Mouse (Mus musculus): ENCODE measurements at regions not wholly inside any gene's neighbourhood (a gene's known extent, or its start where the extent isn't known, plus 50 kb on each side); places are given as distances from the start of the nearest gene placed in this dataset.

- Histone ChIP-seq H3K4me1 (ENCODE audit: insufficient read depth) (no peaks in the 10 kb centered on the region), H3K9me3 (ENCODE audit: low read depth, low read length) (no peaks in the 10 kb centered on the region), H3K27ac (ENCODE audit: low read depth) (no peak overlapping the region), H3K9ac (no peak overlapping the region), H3K4me3 (ENCODE audit: low read depth, low read length) (no peak overlapping the region), H3K36me3 (ENCODE audit: insufficient read depth) (no peaks in the 10 kb centered on the region), H3K4me2 (no peak overlapping the region), H3K27me3 (ENCODE audit: insufficient read depth, low read length) (no peaks in the 10 kb centered on the region)
- ATAC-seq (ENCODE audit: insufficient read depth) (no peak), DNase-seq (no peak)
- TF ChIP-seq CTCF (IDR thresholded peaks at IDR 0.05; ENCODE audit: low read depth), result no peak
- 81% methylated on average over 3 of the region's 3 CpGs for WGBS
Observed at GRCm38 (mm10) chr13:31468131-31468530, 87.8 kb upstream of the Foxq1 start.

DNA sequence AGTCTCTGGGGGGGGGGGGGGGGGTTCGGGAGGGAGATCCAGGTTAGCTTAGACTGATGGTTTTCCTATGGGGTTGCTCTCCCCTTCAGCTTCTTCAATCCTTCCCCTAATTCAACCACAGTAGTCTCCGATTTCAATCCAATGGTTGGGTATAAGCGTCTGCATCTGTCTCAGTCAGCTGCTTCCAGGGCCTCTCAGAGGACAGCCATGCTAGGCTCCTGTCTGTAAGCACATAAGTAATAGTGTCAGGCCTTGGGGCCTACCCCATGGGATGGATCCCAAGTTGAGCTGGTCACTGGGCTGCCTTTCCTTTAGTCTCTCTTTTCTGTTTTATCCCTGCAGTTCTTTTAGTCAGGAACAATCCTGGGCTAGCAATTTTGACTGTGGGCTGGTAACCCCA is 87.0 kb upstream of the Foxq1 start:
- no peaks in the 10 kb centered on the region for H3K36me3 ChIP-seq (ENCODE audit: insufficient read depth)
- ATAC-seq (ENCODE audit: insufficient read depth) (no peak), DNase-seq (no peak)
- H3K9ac ChIP-seq, result no peak overlapping the region
- TF ChIP-seq CTCF (IDR thresholded peaks at IDR 0.05; ENCODE audit: low read depth), result no peak
- no peaks in the 10 kb centered on the region for H3K9me3 ChIP-seq (ENCODE audit: low read depth, low read length)
- 79% methylated on average over 3 of the region's 3 CpGs for WGBS
- H3K4me1 ChIP-seq (ENCODE audit: insufficient read depth), result no peaks in the 10 kb centered on the region
- H3K4me2 ChIP-seq, result no peak overlapping the region
- no peaks in the 10 kb centered on the region for H3K27me3 ChIP-seq (ENCODE audit: insufficient read depth, low read length)
- no peak overlapping the region for H3K27ac ChIP-seq (ENCODE audit: low read depth)
- no peak overlapping the region for H3K4me3 ChIP-seq (ENCODE audit: low read depth, low read length)

DNA sequence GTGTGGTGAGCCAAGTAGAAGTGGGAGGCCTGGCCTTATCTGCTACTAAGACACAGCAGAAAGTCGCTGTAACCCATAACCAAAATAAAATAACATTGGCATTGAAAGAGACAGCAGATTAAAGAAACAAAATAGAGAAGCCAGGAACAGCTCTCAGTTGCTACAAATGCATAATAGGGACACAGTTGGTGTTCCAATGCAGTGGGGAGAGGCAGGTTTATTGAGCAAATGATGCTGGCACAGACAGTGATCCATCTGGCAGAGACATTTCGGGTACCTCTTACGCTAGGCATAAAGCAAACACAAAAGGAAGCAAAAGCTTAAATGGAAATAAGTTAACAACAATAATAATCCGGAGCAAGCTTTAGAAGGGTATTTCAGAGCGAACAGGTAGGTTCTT is 83.6 kb upstream of the Foxq1 start:
- no peaks in the 10 kb centered on the region for H3K9me3 ChIP-seq (ENCODE audit: low read depth, low read length)
- H3K4me3 ChIP-seq (ENCODE audit: low read depth, low read length), result no peak overlapping the region
- no peaks in the 10 kb centered on the region for H3K4me1 ChIP-seq (ENCODE audit: insufficient read depth)
- no peak for ATAC-seq (ENCODE audit: insufficient read depth)
- no peak overlapping the region for H3K9ac ChIP-seq
- H3K36me3 ChIP-seq (ENCODE audit: insufficient read depth), result no peaks in the 10 kb centered on the region
- no peak for TF ChIP-seq CTCF (IDR thresholded peaks at IDR 0.05; ENCODE audit: low read depth)
- H3K27ac ChIP-seq (ENCODE audit: low read depth), result no peak overlapping the region
- H3K4me2 ChIP-seq, result no peak overlapping the region
- WGBS, result 76% methylated on average over 5 of the region's 5 CpGs
- no peak for DNase-seq
- H3K27me3 ChIP-seq (ENCODE audit: insufficient read depth, low read length), result no peaks in the 10 kb centered on the region

DNA sequence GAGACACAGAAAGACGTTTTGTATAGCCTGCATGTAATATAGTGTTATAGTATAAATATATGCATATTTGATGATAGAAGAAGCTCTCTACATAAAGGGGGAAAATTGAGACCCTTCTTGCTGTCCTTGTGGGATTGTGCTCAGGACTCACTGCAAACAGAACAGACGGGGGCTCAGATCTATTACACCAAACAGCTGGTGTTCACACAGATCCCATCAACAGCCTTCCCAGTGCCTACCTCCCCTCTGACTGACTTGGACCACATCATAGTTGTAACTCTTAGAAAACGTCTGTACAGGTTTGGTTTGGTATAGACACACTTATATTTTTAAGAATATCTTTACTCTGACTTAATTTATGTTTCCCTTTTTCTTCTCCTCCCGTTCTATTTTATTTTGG is 83.1 kb upstream of the Foxq1 start:
- no peaks in the 10 kb centered on the region for H3K4me1 ChIP-seq (ENCODE audit: insufficient read depth)
- H3K4me2 ChIP-seq, result no peak overlapping the region
- no peaks in the 10 kb centered on the region for H3K27me3 ChIP-seq (ENCODE audit: insufficient read depth, low read length)
- TF ChIP-seq CTCF (IDR thresholded peaks at IDR 0.05; ENCODE audit: low read depth), result no peak
- no peaks in the 10 kb centered on the region for H3K9me3 ChIP-seq (ENCODE audit: low read depth, low read length)
- DNase-seq (no peak), ATAC-seq (ENCODE audit: insufficient read depth) (no peak)
- no peaks in the 10 kb centered on the region for H3K36me3 ChIP-seq (ENCODE audit: insufficient read depth)
- no peak overlapping the region for H3K4me3 ChIP-seq (ENCODE audit: low read depth, low read length)
- H3K9ac ChIP-seq, result no peak overlapping the region
- H3K27ac ChIP-seq (ENCODE audit: low read depth), result no peak overlapping the region
- WGBS, result 54% methylated on average over 4 of the region's 4 CpGs

GRCm38 (mm10) chr13:31473275-31473674 is 82.7 kb upstream of the Foxq1 start:
- H3K4me1 ChIP-seq (ENCODE audit: insufficient read depth), result no peaks in the 10 kb centered on the region
- H3K36me3 ChIP-seq (ENCODE audit: insufficient read depth), result no peaks in the 10 kb centered on the region
- no peaks in the 10 kb centered on the region for H3K27me3 ChIP-seq (ENCODE audit: insufficient read depth, low read length)
- H3K4me3 ChIP-seq (ENCODE audit: low read depth, low read length), result no peak overlapping the region
- DNase-seq (no peak), ATAC-seq (ENCODE audit: insufficient read depth) (no peak)
- no peaks in the 10 kb centered on the region for H3K9me3 ChIP-seq (ENCODE audit: low read depth, low read length)
- no peak overlapping the region for H3K4me2 ChIP-seq
- H3K9ac ChIP-seq, result no peak overlapping the region
- H3K27ac ChIP-seq (ENCODE audit: low read depth), result no peak overlapping the region
- no peak for TF ChIP-seq CTCF (IDR thresholded peaks at IDR 0.05; ENCODE audit: low read depth)
- WGBS, result 63% methylated on average over 1 of the region's 1 CpGs

- H3K9ac ChIP-seq, result no peak overlapping the region
- no peaks in the 10 kb centered on the region for H3K9me3 ChIP-seq (ENCODE audit: low read depth, low read length)
- no peak overlapping the region for H3K4me3 ChIP-seq (ENCODE audit: low read depth, low read length)
- H3K27me3 ChIP-seq (ENCODE audit: insufficient read depth, low read length), result no peaks in the 10 kb centered on the region
- no peak for TF ChIP-seq CTCF (IDR thresholded peaks at IDR 0.05; ENCODE audit: low read depth)
- H3K36me3 ChIP-seq (ENCODE audit: insufficient read depth), result no peaks in the 10 kb centered on the region
- no peaks in the 10 kb centered on the region for H3K4me1 ChIP-seq (ENCODE audit: insufficient read depth)
- H3K27ac ChIP-seq (ENCODE audit: low read depth), result no peak overlapping the region
- 38% methylated on average over 3 of the region's 3 CpGs for WGBS
- DNase-seq (peak; percentile 92), ATAC-seq (ENCODE audit: insufficient read depth) (peak; percentile 96)
- no peak overlapping the region for H3K4me2 ChIP-seq
Observed at GRCm38 (mm10) chr13:31475845-31476244, 80.1 kb upstream of the Foxq1 start.

DNA sequence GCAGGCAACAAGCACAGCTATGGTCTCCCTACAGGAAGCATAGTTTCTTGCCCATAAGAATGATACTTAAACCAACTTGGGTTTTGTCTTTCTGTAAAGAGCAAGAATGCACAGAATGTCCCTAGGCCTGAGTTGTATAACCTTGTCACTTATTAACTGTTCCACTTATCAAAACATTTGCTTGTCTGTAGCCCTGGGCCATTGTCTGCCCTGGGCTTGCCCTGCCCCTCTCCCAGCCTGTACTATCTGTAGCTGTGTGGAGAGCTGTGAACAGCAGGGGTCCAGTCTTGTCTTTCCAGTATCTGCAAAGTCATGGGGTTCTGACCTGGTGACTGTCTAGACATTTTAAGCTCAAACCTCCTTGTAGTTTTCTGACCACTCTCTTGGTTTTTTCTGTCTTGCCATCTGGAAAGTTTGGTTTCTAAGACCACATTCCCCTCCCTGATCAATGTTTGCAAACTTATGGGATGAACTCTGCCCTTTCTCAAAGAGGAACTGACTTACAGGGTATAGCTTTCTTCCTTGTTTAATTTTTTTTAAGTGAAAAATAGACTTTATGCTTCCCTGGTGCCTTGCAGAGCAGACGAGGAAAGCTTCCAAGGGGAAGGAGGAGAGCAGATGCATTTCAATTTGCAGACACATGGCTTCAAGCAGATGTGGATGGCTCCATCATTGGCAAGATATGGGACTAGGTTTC is 78.6 kb upstream of the Foxq1 start:
- DNase-seq (no peak), ATAC-seq (ENCODE audit: insufficient read depth) (no peak)
- WGBS, result 31% methylated on average over 1 of the region's 1 CpGs

More for the DNA sequence above, 78.6 kb upstream of the Foxq1 start:
- no peak overlapping the region for H3K4me2 ChIP-seq
- no peak for TF ChIP-seq CTCF (IDR thresholded peaks at IDR 0.05; ENCODE audit: low read depth)
- no peaks in the 10 kb centered on the region for H3K36me3 ChIP-seq (ENCODE audit: insufficient read depth)
- no peak overlapping the region for H3K9ac ChIP-seq
- no peaks in the 10 kb centered on the region for H3K4me1 ChIP-seq (ENCODE audit: insufficient read depth)
- H3K27me3 ChIP-seq (ENCODE audit: insufficient read depth, low read length), result no peaks in the 10 kb centered on the region
- no peaks in the 10 kb centered on the region for H3K9me3 ChIP-seq (ENCODE audit: low read depth, low read length)
- H3K4me3 ChIP-seq (ENCODE audit: low read depth, low read length), result no peak overlapping the region
- no peak overlapping the region for H3K27ac ChIP-seq (ENCODE audit: low read depth)
